Mouse (Mus musculus) c-Kit-positive CD71-positive TER-119-negative erythroid progenitor cells, embryonic 14.5 days (primary cell): ENCODE measurements around the gene Alg13.

Experiments used
- DNase-seq: peaks from one replicate; pipeline ENCODE4 v3.0.0-alpha.2; 2013; ENCODE audit warnings: low read depth

Gene Alg13

DNA sequence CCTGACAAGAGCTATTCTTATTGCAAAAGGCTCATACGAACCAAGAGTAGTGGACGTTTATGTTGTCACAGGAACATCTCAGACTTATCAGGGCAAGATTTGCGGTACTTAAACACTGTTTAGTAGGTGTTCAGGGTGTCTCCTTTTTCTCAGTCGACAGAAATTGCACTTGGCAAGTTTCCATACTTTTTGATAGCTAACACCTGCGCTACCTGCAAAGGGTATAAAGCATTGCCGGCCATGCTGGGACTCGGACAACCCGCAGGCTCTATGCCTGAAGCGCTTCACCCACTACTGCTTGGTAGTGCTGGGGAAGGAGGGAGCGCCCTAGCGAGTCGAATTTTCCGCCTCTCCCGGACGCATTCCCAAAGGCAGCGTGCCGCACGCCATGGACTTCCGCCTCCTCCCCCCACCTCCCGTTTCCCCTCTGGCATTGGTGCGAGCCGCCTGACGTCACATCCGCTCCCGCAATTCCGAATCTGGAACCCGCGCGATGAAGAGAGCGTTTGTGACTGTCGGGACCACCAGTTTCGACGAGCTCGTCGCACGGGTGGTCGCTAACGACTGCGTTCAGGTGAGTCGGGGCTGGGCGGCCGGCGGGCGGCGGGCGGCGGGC lies at the start of gene Alg13:
Gene Alg13 (plus strand): TSS at position 257 of the 616 bp plus-strand sequence.
- peak; percentile 40 for DNase-seq

DNA sequence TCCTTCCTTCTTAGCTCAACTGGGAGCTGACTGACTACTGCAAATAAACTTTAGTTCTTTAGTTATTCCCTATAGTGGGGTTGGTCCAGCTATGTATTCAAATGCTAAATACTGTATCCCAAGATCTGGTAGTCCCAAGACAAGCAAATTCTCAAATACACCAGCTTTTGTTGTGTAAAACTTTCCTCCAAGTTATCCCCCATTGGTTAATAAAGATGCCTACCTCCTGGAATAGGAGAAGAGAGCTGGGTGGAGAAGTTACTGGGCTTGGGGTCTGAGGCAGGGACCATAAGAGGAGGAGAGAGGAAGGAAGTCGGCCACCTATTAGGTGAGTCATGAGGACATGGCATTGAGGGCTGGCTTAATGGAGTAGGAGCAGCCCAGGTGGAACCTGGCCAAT lies 49.0 kb upstream of the Alg13 start:
- no peak for DNase-seq

DNA sequence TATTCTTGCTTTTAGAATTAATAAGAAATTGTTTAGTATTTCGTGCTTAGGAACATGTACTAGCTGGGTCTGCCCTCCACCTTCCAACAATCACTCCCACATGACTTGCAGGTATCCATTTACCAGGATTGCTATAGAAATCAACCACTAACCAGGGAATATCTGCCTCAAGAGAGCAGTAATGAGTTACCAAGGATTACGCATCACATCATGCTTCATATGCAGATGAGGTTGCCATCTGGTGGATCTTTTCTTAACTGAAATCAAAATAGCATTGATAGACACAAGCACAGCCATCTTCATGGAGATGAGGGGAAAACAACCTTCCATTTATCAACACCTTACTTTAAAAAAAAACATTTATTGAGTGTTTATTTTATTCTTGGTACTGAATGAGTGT lies 16.1 kb upstream of the Alg13 start:
- DNase-seq: no peak

DNA sequence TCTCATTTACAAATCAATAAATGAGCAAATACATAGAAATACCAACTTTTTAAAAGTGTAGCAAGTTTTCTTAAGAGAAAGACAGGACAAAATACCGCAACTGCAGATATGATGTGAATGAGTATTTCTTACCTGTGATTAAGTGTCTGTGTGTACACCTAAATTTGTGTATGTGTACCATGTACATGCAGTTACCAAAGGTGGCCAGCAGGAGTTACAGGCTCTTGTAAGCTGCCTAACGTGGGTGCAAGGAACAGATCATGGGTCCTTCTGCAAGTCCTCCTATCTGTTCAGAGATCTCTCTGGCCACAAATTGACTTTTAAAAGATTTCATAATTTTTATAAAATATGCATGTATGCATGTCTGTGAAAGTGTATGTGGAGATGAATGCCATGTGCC lies 11.9 kb upstream of the Alg13 start:
- no peak for DNase-seq

DNA sequence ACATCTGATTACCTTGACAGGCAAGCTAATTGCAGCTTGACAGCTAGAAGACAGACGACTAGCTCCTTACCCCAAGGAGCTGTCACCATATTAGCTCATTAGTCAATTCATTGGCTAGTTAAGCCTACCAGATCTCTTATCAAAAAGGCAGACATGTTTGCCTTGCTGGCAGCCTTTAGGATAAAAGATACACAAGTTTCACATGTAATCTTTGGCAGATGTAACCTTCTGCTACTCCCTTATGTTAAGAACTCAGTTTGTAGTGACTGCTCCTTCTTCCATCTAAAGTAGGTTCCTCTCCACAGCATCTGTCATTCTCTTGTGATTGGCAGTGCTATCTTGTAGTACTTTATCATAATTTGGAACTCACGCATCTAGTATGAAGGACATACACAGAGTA lies 3.6 kb upstream of the Alg13 start:
- no peak for DNase-seq

DNA sequence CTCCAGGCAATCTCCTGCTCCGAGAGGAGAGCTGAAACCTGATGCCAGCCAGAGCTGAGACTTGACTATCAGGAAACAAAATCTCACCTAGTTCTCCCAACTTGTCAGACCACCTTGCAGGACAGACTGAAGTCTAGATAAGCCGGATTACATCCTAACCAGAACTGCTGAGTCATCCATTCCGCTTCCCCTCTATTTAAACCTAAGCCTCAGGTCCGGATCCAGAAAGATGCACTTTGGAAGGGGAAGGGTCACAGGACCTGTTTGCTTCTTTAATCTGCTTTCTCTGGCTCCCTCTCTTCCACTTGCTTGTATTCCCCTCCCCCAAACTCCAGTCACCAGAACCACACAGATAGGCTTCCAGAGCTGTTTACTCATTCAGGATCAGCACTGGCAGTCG lies 2.6 kb upstream of the Alg13 start:
- DNase-seq: no peak

DNA sequence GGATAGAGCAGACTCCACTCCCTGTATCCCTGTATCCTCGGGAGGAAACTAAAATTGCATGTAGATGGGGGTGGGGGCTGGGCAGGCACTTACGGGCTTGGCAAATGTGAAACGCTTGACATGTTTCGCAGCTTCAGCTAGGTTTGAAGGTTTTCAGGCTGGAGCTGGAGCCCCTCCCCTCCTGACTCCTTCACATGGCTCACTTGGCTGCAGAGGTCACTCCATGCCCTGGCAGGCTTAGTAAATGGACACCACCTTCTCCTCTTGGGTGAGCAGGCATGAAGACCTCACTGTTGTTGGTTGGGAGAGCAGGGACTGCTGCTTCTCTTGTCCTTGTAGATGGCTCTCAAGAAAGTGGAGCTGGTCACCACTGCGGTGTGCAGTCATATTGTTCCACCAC lies 1.6 kb upstream of the Alg13 start:
- no peak for DNase-seq

DNA sequence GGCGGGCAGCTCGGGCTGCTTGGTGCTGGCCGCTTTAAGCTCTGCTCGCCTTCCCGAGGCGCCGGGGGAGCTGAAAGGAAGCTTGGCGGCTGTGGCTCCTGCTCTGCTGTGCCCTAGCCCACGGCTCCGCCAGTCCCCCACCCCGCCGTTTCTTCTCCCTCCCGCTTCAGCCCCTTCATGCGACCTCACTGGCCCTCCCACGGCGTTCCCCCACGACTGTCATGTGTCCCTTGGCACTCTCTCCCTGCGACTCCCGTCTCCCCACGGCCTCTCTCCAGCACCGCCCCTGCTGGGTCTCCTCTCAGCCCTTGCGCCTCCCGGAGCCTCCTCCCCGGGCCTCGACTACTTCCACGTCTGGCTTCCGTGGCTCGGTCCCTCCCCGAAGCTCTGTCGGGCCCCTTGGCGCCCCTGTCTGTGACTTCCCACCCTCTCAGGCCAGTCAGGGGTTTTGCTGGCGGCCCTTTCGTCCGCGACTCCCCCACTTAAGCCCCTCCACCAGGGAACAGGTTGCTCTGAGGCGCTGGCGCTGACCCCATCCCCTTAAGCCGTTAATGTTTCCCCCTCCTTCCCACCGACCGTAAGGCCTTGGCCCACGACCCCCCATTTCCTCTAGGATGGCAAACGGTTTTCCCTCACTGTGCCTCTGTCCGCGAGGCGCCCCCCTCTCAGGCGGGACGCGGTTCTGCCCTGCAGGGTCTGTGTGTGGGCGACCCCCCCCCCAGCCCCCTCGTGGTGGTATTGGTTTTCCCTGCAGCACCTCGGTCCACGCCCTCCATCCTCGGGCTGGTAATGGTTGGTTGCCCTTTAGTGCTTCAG lies 768 bp downstream of the Alg13 start:
- peak; percentile 8 for DNase-seq

DNA sequence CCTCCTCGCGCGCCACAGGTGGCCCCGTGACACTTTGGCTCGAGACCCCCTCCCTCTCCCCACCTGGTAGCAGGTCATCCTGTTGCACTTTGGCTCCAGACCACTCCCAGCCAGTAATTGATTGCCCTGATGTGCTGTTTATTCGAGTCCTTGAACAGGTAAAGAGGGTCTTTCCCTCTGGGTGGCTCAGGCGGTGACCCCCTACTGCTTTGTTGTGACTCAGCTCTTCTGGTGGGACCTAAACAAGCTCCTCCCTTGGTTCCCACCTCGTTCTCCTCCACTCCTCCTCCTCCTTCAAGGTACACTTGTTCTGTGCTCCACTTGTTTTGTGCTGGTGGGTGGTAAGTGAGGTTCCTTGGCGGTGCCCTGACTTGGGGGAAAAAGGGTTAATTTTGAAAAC lies 1.8 kb downstream of the Alg13 start:
- no peak for DNase-seq

DNA sequence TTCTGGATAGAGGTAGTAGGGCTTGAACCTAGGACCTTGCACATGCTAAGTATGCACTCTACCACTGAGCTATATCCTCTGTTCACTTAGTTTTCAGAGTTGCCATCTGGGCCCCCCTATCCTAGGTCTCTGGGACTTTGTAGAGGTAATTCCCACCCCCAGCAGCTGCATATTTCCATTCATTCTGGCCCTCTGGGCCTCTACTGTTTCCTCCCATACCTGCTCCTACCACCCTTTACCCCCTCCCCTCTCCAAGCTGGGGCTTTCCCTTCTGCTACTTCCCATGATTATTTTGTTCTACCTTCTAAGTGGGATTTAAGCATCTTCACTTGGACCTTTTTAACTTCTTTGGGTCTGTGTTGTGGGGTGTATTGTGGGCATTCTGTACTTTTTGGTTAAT lies 7.8 kb downstream of the Alg13 start:
- no peak for DNase-seq

DNA sequence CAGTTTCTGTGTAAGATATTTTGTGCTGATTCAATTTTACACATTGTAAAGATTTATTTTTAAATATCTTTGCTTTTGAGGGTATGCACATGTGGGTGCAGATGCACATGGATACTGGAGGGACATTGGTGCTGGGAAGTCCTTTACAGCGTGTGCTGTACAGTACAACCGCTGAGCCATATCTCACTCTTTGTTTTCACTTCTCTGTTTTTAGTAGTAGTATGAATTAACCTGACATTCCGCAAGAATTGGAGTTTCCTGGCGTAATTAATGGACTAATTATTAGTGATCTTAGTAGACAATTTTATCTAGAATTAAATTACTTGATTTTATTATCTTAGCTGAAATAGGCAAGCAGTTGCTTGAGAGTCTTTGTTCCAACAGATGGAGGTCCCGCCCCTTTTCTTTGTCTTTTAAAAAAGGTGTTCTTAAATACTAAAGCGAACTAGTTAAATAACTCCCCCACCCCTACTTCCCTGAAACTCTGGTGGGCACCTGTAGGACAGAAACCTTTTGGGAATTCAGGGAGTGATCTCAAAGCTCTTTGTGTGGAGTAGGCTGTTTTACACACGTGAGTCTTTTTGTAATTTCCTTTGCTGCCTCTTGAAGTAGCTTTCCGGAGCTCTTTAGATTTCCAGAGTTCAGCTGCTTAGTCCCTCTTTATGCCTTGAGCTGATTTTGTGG lies 17.9 kb downstream of the Alg13 start:
- DNase-seq: no peak

DNA sequence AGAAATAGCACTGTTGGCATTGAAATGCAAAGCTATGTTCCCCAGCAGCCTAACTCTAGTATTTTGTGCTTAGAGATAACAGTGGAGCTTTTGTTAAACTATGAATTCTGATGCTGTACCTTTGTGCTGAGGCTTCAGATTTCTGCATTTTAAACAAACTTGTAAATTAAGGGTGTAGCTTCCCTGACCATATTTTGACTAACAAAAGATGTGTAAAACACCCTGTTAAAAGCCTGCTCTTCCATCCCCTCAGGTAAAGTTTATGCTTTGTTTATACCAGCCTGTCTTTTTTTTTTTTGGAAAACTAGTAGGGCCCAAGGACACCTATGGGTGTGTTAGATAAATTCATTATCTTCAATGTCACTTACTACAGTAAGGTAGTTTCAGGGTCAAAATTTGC lies 20.3 kb downstream of the Alg13 start:
- DNase-seq: no peak

DNA sequence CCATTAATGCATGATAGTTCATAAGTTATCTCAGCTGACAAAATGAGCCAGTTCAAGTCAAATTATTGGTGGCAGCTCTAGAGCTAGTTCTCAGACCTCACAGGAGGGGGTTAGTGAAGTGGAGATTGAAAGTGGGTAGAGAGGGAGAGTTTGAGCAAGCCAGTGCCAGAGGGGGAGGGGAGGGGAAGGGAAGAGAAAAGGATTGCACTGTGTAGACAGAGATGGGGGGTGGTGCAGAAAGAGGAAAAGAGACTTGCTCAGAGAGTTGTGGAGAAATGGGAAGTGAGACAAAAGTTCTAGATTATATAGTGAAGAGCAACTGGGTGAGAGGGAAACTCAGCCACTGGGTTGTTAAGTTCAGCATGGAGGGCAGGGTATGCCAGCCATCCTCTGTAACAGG lies 20.8 kb downstream of the Alg13 start:
- DNase-seq: no peak

DNA sequence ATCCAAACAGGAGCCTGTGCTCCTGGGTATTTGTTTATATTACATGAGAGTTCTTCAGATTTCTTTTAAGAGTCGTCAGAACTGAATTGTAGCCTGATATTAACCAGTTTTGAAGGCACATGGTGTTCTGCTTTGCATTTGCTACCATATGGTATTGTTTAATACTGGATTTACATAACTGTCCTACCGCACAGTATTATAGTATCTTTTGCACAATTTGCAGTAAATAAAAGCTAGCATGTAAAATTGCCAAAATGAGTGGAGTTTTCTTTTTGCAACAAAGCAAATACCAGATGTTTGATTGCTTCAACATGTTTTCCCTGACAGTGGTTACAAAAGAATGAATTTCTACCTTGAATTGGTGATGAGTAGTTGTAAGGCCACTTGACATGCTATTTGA lies 56.6 kb downstream of the Alg13 start:
- no peak for DNase-seq

DNA sequence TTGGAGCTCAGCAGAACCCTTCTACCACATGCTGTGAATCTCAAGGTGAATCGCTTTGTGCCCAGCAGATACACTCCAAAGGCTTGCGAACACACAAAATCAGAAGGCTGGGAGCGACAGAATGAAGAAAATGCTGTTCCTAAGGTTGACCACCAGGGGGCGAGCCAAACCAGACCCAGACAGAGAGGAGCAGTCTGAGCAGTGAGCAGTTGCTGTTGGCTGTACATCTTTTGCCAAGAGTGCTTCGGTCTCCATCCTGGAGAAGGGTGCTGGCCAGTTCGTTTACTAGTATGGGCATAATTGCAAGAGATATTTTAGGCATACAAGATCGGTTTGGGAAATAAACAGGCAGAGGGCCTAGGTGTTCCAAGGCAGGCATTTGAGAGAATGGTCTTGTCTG lies 85.9 kb downstream of the Alg13 start:
- DNase-seq: no peak

DNA sequence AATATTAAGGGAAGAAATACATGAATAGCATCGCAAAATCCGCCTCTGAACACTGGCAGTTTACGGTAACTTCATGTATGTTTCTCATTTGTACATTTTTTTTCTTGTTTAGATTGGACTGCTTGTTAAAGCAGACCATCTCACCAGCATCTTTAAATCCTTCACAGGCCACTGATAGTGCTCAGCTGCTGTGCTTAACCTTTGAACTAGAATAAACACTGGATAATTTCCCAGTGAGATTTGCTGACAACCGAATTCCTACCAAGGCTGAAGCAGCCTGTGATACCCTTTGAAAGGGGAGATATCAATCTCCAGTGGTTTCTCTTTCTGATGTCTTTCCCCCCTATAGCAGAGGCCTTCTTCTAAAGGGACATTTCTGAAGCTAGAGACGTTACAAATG lies 90.4 kb downstream of the Alg13 start:
- DNase-seq: no peak

DNA sequence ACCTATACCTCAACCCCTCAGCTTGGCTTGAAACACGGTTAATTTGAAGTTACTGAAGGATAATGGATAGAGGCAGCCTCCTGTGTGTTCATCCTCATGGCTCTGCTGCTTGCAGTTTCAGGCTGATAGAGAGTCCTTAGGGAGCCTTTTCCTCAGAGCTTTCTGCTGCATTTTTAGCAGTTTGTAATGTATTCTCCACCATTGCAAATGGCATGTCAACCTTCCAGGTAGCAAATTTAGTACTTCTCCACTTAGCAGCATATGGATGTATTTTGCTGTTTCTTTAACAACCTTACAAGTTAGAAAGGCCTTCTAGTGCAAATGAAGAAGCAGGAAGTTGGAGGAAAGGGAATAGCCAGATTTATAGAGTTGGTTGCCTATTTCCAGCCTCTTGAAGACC lies 102.7 kb downstream of the Alg13 start:
- DNase-seq: no peak

DNA sequence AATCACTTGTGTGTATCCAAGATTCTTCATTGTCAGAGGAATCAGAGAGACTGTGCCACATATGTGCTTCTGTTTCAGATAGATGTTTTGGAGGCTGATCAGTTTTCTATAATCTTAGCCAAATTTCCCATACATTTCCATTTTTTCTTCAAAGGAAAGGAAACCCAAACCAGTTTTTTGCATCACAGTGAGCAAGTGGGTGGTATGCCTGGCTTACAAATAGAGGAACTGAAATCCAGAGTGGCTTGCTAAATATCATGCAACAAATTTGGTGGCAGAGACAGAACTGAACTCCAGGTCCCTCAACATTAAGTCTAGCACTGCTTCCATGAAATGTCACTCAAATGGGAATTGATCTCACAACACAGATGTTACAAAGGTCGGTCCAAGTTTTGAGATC lies 103.5 kb downstream of the Alg13 start:
- no peak for DNase-seq

DNA sequence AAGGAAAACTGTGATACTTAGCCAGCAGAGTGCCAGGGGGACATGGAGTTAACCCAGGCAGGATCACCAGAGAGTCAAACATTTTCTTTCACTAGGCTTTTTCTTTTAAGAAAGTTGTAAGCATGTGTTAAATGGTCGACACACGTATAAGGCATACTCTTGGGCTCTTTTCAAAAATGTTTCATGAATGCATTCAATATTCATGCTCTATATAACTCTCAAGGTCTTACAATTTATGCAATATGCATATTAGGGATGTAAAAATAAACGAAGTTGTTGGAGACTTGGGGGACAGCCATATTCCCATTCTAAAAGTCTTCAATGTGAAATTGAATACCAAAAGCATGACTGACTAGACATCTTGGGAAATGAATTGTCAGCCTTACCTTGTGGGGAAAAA lies 106.2 kb downstream of the Alg13 start:
- no peak for DNase-seq
